Mouse (Mus musculus) ovary, adult 2 months (tissue): ENCODE results near the gene Zfp345. TPM values are rescaled to one million over a fixed set of nuclear protein-coding genes. Genes with fewer than 3 reads are reported as not detected.

Experiments
- polyA plus RNA-seq: library from polyadenylated mRNA; depleted of rRNA; stranded (reverse); fragments of >200 nt; gene quantifications from 2 replicates; pipeline ENCODE4 v1.2.3, GENCODE M21; 2012; rRNA removed

The Zfp345 gene
- not detected in 2 replicates for polyA plus RNA-seq

GRCm38 (mm10) chr2:150484939-150485778, at the start of gene Zfp345:
Gene Zfp345, minus strand, starts transcription at chr2:150485091.

GRCm38 (mm10) chr2:150451180-150451919, 33.5 kb downstream of the Zfp345 start, which contains the start of gene Zfp442:
Gene Zfp442, minus strand, starts transcription at chr2:150451486.

Other genes with a start within 250 kb of the Zfp345 start
- 0.14 TPM in 1 of 2 replicates, not detected in the other for gene Gm21994, start 229.5 kb downstream of the Zfp345 start, polyA plus RNA-seq
- not detected in 2 replicates for gene Gm14124, start 227.6 kb downstream of the Zfp345 start, polyA plus RNA-seq
- not detected in 2 replicates for gene Gm10130, start 161.4 kb downstream of the Zfp345 start, polyA plus RNA-seq
- gene 3300002I08Rik, start 122.3 kb downstream of the Zfp345 start, polyA plus RNA-seq: 1.5 TPM in 2 replicates
- 0.06 and 0.11 TPM in 2 replicates for gene Zfp442, start 33.6 kb downstream of the Zfp345 start, polyA plus RNA-seq
- 0.60 and 0.82 TPM in 2 replicates for gene Cst7, start 85.3 kb upstream of the Zfp345 start, polyA plus RNA-seq
- gene Apmap, start 123.5 kb upstream of the Zfp345 start, polyA plus RNA-seq: 54.6 and 94.0 TPM in 2 replicates
- 49.5 and 78.3 TPM in 2 replicates for gene Acss1, start 183.4 kb upstream of the Zfp345 start, polyA plus RNA-seq
- gene Vsx1, start 204.3 kb upstream of the Zfp345 start, polyA plus RNA-seq: 0.05 TPM in 1 of 2 replicates, not detected in the other